Mouse (Mus musculus) liver, embryonic 14.5 days (tissue): ENCODE results near the gene Tefm. TPM values are rescaled to one million over a fixed set of nuclear protein-coding genes. Genes with fewer than 3 reads are reported as not detected.

ENCODE experiments used
- ATAC-seq: fragments of 200-750 bp; cut with Nextera tagmentation; 2 replicates; pipeline ENCODE4 v1.8.0; 2017; ENCODE audit warnings: moderate number of reproducible peaks, mild to moderate bottlenecking, moderate library complexity; ENCODE audit not compliant: insufficient read depth
- DNase-seq, 3 experiments: peaks; one replicate each; pipeline ENCODE4 v3.0.0-alpha.2; 2012 to 2013; ENCODE audit warnings: low read depth in 3 of 3, low spot score in 3 of 3
- H3K27ac ChIP-seq: fragments of 300-500 bp; sonication (generic); 2 replicates; pipeline ENCODE4 v1.5.1; 2014; ENCODE audit warnings: moderate library complexity, mild to moderate bottlenecking, control low read depth, inconsistent platforms
- H3K27me3 ChIP-seq: fragments of 300-500 bp; sonication (generic); 2 replicates; pipeline ENCODE4 v1.6.1; 2014; ENCODE audit warnings: mild to moderate bottlenecking, low read length, moderate library complexity; ENCODE audit not compliant: control insufficient read depth, insufficient read depth
- H3K36me3 ChIP-seq: fragments of 300-500 bp; sonication (generic); replicated peaks from 2 replicates; pipeline ENCODE4 v1.6.1; 2014; ENCODE audit warnings: low read depth; ENCODE audit not compliant: control insufficient read depth, insufficient read depth
- H3K4me1 ChIP-seq, 2 experiments: fragments of 200-500 bp in 1 of 2; fragments of 300-500 bp in 1 of 2; sonication (generic) in 1 of 2; replicated peaks; 2 replicates each; pipeline ENCODE4 v1.6.1; 2012 to 2014; ENCODE audit warnings: antibody characterized with exemption in 1 of 2, inconsistent platforms in 1 of 2, low read length in 1 of 2; ENCODE audit not compliant: control insufficient read depth in 2 of 2, insufficient read depth in 2 of 2
- H3K4me2 ChIP-seq: fragments of 300-500 bp; sonication (generic); 2 replicates; pipeline ENCODE4 v1.6.1; 2014; ENCODE audit warnings: low read depth, mild to moderate bottlenecking, control low read depth, moderate library complexity
- H3K4me3 ChIP-seq, 2 experiments: fragments of 200-500 bp in 1 of 2; fragments of 300-500 bp in 1 of 2; sonication (generic) in 1 of 2; 2 replicates each; pipeline ENCODE4 v1.5.1; 2012 to 2014; ENCODE audit warnings: low read depth in 2 of 2, low read length in 2 of 2, mild to moderate bottlenecking in 2 of 2, control low read depth in 1 of 2, inconsistent platforms in 1 of 2, moderate library complexity in 1 of 2; ENCODE audit not compliant: insufficient read depth in 1 of 2
- H3K9ac ChIP-seq: fragments of 300-500 bp; sonication (generic); replicated peaks from 2 replicates; pipeline ENCODE4 v1.6.1; 2014; ENCODE audit warnings: mild to moderate bottlenecking, control low read depth, moderate library complexity
- H3K9me3 ChIP-seq: fragments of 300-500 bp; sonication (generic); 2 replicates; pipeline ENCODE4 v1.6.1; 2016; ENCODE audit warnings: low read length, mixed read lengths; ENCODE audit not compliant: control insufficient read depth
- CTCF ChIP-seq: IDR thresholded peaks from 2 replicates; pipeline ENCODE4 v1.5.1; 2016; ENCODE audit warnings: antibody characterized with exemption, low read depth, control low read depth
- EP300 ChIP-seq: IDR thresholded peaks from 2 replicates; pipeline ENCODE4 v1.6.1; 2016; ENCODE audit warnings: antibody characterized with exemption, low read depth
- WGBS: fragments of 180-500 bp; shearing (Covaris S2); extraction: QIAGEN DNeasy Blood & Tissue Kit; methylation state at CpG from one replicate; pipeline ENCODE4 v1.1.7; 2014; ENCODE audit not compliant: insufficient replicate concordance; 5-methylcytosine and 5-hydroxymethylcytosine counted together
- polyA plus RNA-seq, 2 experiments: library from polyadenylated mRNA; depleted of rRNA in 1 of 2; stranded (reverse) in 1 of 2; unstranded in 1 of 2; fragments of >200 nt; fragmentation: Nextera tagmentation in 1 of 2; extraction: Ambion mirVana in 1 of 2; gene quantifications; 2 replicates each; pipeline versions ENCODE4 v1.2.1 to v1.2.3; 2012 to 2014

Gene Tefm
- polyA plus RNA-seq, 2 experiments = 7.5 to 12.5 TPM

- peaks cover 0 to 2% of the 10 kb centered on the region in 2 experiments; a peak in 1 of 4 replicates for H3K4me1 ChIP-seq
- no peak for ATAC-seq
- H3K4me2 ChIP-seq = no peak overlapping the region
- H3K4me3 ChIP-seq = no peak overlapping the region
- no peaks in the 10 kb centered on the region for H3K36me3 ChIP-seq
- TF ChIP-seq CTCF (no peak), EP300 (no peak)
- H3K27me3 ChIP-seq = no peaks in the 10 kb centered on the region
- 66% methylated on average over 9 of the region's 9 CpGs for WGBS
- no peaks in the 10 kb centered on the region for H3K9me3 ChIP-seq
- DNase-seq = no peak
- H3K27ac ChIP-seq = no peak overlapping the region
- H3K9ac ChIP-seq = no peak overlapping the region
Measured at GRCm38 (mm10) chr11:80168121-80168520, 26.1 kb upstream of the Tefm start.

- H3K4me3 ChIP-seq = no peak overlapping the region
- DNase-seq (no peak), ATAC-seq (no peak)
- H3K9me3 ChIP-seq = no peaks in the 10 kb centered on the region
- TF ChIP-seq CTCF (no peak), EP300 (no peak)
- H3K4me2 ChIP-seq = no peak overlapping the region
- no peak overlapping the region for H3K9ac ChIP-seq
- no peaks in the 10 kb centered on the region for H3K27me3 ChIP-seq
- no peaks in the 10 kb centered on the region; a peak in 1 of 4 replicates for H3K4me1 ChIP-seq
- no peak overlapping the region for H3K27ac ChIP-seq
- WGBS = 66% methylated on average over 2 of the region's 2 CpGs
- H3K36me3 ChIP-seq = no peaks in the 10 kb centered on the region
Measured at GRCm38 (mm10) chr11:80164224-80164623, 22.2 kb upstream of the Tefm start.

- no peak for DNase-seq
- Histone ChIP-seq H3K4me3 (no peak overlapping the region), H3K27me3 (no peaks in the 10 kb centered on the region), H3K9ac (no peak overlapping the region), H3K36me3 (no peaks in the 10 kb centered on the region), H3K27ac (no peak overlapping the region), H3K9me3 (no peaks in the 10 kb centered on the region), H3K4me2 (no peak overlapping the region), H3K4me1 (no peaks in the 10 kb centered on the region; a peak in 1 of 4 replicates)
- no peak for TF ChIP-seq EP300
- no peak for TF ChIP-seq CTCF
- 14% methylated on average over 7 of the region's 7 CpGs for WGBS
- no peak for ATAC-seq
Measured at GRCm38 (mm10) chr11:80163362-80164116, 21.6 kb upstream of the Tefm start.

DNA sequence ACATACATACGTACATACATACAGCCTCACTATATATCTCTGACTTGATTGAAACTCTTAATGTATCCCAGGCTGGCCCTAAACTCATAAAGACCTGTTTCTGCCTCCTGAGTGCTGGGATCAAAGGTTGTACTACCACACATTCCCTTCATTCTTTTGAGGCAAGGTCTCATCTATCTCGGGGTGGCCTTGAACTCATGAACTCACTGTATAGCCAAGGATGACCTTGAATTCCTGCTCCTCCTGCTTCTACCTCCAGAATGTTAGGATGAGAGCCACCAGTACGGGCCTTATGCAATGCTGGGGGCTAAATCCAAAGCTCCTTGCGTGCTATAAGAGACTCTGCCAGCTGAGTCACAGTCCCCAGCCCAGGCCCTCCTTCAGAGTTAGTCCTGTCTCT, 19.1 kb upstream of the Tefm start:
- TF ChIP-seq CTCF (no peak), EP300 (no peak)
- Histone ChIP-seq H3K9me3 (no peaks in the 10 kb centered on the region), H3K36me3 (no peaks in the 10 kb centered on the region), H3K4me2 (no peak overlapping the region), H3K27ac (no peak overlapping the region), H3K27me3 (no peaks in the 10 kb centered on the region; the same call in 1 of the 2 replicates), H3K4me1 (no peaks in the 10 kb centered on the region; a peak in 1 of 4 replicates), H3K4me3 (no peak overlapping the region), H3K9ac (no peak overlapping the region)
- 66% methylated on average over 4 of the region's 4 CpGs for WGBS
- no peak for ATAC-seq
- no peak for DNase-seq

- no peak overlapping the region for H3K27ac ChIP-seq
- ATAC-seq = peak; percentile 51
- H3K36me3 ChIP-seq = no peaks in the 10 kb centered on the region
Measured at GRCm38 (mm10) chr11:80159018-80159417, 17.0 kb upstream of the Tefm start.

More at GRCm38 (mm10) chr11:80159018-80159417, 17.0 kb upstream of the Tefm start:
- Histone ChIP-seq H3K4me2 (no peak overlapping the region), H3K4me3 (no peak overlapping the region), H3K9me3 (no peaks in the 10 kb centered on the region), H3K9ac (no peak overlapping the region), H3K27me3 (peaks cover 10% of the 10 kb centered on the region), H3K4me1 (no peaks in the 10 kb centered on the region; a peak in 1 of 4 replicates)
- WGBS = 60% methylated on average over 7 of the region's 7 CpGs
- no peak for DNase-seq
- no peak for TF ChIP-seq EP300
- TF ChIP-seq CTCF = no peak
